14 mouse cellular contexts compared by ENCODE assay signal in the genomic region with DNA sequence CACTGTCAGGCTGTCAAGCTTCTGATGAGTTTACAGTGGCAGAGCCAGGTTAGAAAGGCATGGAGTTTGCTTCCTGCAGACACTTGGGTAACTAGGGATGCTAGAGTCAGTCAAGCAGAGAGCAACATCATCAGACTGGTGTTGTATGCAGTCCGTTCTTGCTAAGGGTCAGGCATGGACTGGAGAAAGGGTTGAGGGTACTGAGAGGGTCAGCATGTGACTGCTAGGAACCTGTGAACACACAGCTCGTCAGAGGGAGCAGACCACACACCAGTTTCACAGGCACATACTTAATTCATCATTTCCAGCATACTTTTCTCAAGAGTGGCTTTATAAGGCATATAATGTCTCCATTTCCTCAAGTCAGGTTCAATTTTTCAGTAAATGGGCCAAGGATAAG. TPM values are rescaled to one million over a fixed set of nuclear protein-coding genes. Genes with fewer than 3 reads are reported as not detected.
DNase-seq lines count a peak whose midpoint lies in the region; ATAC-seq lines count a peak whose summit lies in the region.
"Had no signal": no experiment of that assay in that cellular context is flagged by ENCODE, and none has a peak within 500 bp of the region (broad histone marks: within the 10 kb centered on the region; RNA-seq: fewer than 3 reads in every experiment).

No protein-coding gene starts in this region.

- H3K4me3 ChIP-seq in embryonic facial prominence, embryonic 10.5 days = peak overlapping the region; percentile 37; the same call in 1 of the 2 replicates
- H3K4me3 ChIP-seq in embryonic facial prominence, embryonic 14.5 days (ENCODE audit: low read depth, low read length) = no peak overlapping the region
- H3K4me3 ChIP-seq in hindbrain, embryonic 10.5 days = 0 out of 2 replicates have a peak overlapping the region, but pooled peaks have one; percentile 32
- no peak overlapping the region for H3K4me3 ChIP-seq in midbrain, embryonic 13.5 days (replicated peaks)
- H3K4me3 ChIP-seq: megakaryocyte, embryonic 14.5 days had no signal

- ATAC-seq in embryonic facial prominence, embryonic 14.5 days (ENCODE audit: low read depth) = no peak
- peak; percentile 57 for ATAC-seq in midbrain, embryonic 13.5 days

- no peaks in the 10 kb centered on the region for H3K36me3 ChIP-seq in embryonic facial prominence, embryonic 10.5 days (replicated peaks)
- H3K36me3 ChIP-seq in embryonic facial prominence, embryonic 14.5 days (ENCODE audit: control insufficient read depth, insufficient read depth, low read length) = no peaks in the 10 kb centered on the region
- H3K36me3 ChIP-seq in hindbrain, embryonic 10.5 days = no peaks in the 10 kb centered on the region
- H3K36me3 ChIP-seq in midbrain, embryonic 13.5 days = no peaks in the 10 kb centered on the region

- no peak overlapping the region for H3K27ac ChIP-seq in embryonic facial prominence, embryonic 10.5 days (replicated peaks)
- no peak overlapping the region for H3K27ac ChIP-seq in embryonic facial prominence, embryonic 14.5 days (replicated peaks; ENCODE audit: low read depth, low read length)
- H3K27ac ChIP-seq in hindbrain, embryonic 10.5 days = peak overlapping the region; percentile 77
- no peak overlapping the region for H3K27ac ChIP-seq in midbrain, embryonic 13.5 days

- peak overlapping the region; percentile 38 for H3K4me2 ChIP-seq in embryonic facial prominence, embryonic 14.5 days (ENCODE audit: low read depth, low read length)
- H3K4me2 ChIP-seq in midbrain, embryonic 13.5 days (replicated peaks) = no peak overlapping the region
- H3K4me2 ChIP-seq: liver, embryonic 11.5 days had no signal

- H3K4me1 ChIP-seq in embryonic facial prominence, embryonic 10.5 days = peaks cover 20% of the 10 kb centered on the region
- H3K4me1 ChIP-seq in embryonic facial prominence, embryonic 14.5 days (ENCODE audit: control insufficient read depth, insufficient read depth, low read length) = no peaks in the 10 kb centered on the region
- H3K4me1 ChIP-seq in hindbrain, embryonic 10.5 days (replicated peaks) = peaks cover 21% of the 10 kb centered on the region
- H3K4me1 ChIP-seq in midbrain, embryonic 13.5 days (replicated peaks) = peaks cover 20% of the 10 kb centered on the region
- H3K4me1 ChIP-seq: megakaryocyte, embryonic 14.5 days had no signal

- 41% methylated on average over 2 of the region's 2 CpGs for WGBS in embryonic facial prominence, embryonic 10.5 days
- 36% methylated on average over 2 of the region's 2 CpGs for WGBS in embryonic facial prominence, embryonic 14.5 days
- WGBS in hindbrain, embryonic 10.5 days = 31% methylated on average over 2 of the region's 2 CpGs
- 32% methylated on average over 2 of the region's 2 CpGs for WGBS in midbrain, embryonic 13.5 days

- DNase-seq in embryonic facial prominence, embryonic 10.5 days (ENCODE audit: low spot score) = no peak
- DNase-seq in embryonic facial prominence, embryonic 14.5 days (ENCODE audit: low spot score) = no peak
- no peak for DNase-seq in hindbrain, embryonic 10.5 days (ENCODE audit: low spot score)
- DNase-seq in heart, postnatal 4 days = no peak
- no peak for DNase-seq in adipocyte (ENCODE audit: low spot score)
- no peak for DNase-seq in layer of hippocampus, postnatal 36 days
- no peak for DNase-seq in kidney, postnatal 36 days
- DNase-seq: cerebellum, adult 9-11 months; heart, adult 18-20 months; right cerebral cortex, postnatal 14 days had no signal

- H3K27me3 ChIP-seq in embryonic facial prominence, embryonic 10.5 days (replicated peaks; ENCODE audit: low read depth, poor library complexity, severe bottlenecking) = no peaks in the 10 kb centered on the region; the same call in 1 of the 2 replicates
- no peaks in the 10 kb centered on the region for H3K27me3 ChIP-seq in embryonic facial prominence, embryonic 14.5 days (replicated peaks; ENCODE audit: control insufficient read depth, insufficient read depth, low read length)
- no peaks in the 10 kb centered on the region for H3K27me3 ChIP-seq in hindbrain, embryonic 10.5 days (ENCODE audit: insufficient read depth, poor library complexity, severe bottlenecking)
- no peaks in the 10 kb centered on the region for H3K27me3 ChIP-seq in midbrain, embryonic 13.5 days
- H3K27me3 ChIP-seq: megakaryocyte, embryonic 14.5 days had no signal

- no peak overlapping the region for H3K9ac ChIP-seq in embryonic facial prominence, embryonic 14.5 days (ENCODE audit: low read depth, low read length)
- H3K9ac ChIP-seq in midbrain, embryonic 13.5 days (replicated peaks) = no peak overlapping the region

- no peaks in the 10 kb centered on the region for H3K9me3 ChIP-seq in embryonic facial prominence, embryonic 10.5 days
- H3K9me3 ChIP-seq in embryonic facial prominence, embryonic 14.5 days (ENCODE audit: control insufficient read depth, low read length) = no peaks in the 10 kb centered on the region
- H3K9me3 ChIP-seq in hindbrain, embryonic 10.5 days = no peaks in the 10 kb centered on the region
- no peaks in the 10 kb centered on the region for H3K9me3 ChIP-seq in midbrain, embryonic 13.5 days

RNA-seq across cellular contexts. Expression of a gene that starts 53.6 kb away (rescaled TPM):
- polyA plus RNA-seq in embryonic facial prominence, embryonic 10.5 days (2016; fragmentation: Nextera tagmentation; extraction: Ambion mirVana) = 1.1 and 1.6 TPM in 2 replicates
- 1.3 and 1.6 TPM in 2 replicates for polyA plus RNA-seq in embryonic facial prominence, embryonic 14.5 days (2014; fragmentation: Nextera tagmentation; extraction: Ambion mirVana)
- 2.0 and 2.2 TPM in 2 replicates for polyA plus RNA-seq in hindbrain, embryonic 10.5 days (2016; fragmentation: Nextera tagmentation; extraction: Ambion mirVana)
- polyA plus RNA-seq in midbrain, embryonic 13.5 days (2015; fragmentation: Nextera tagmentation; extraction: Ambion mirVana) = 1.5 and 1.6 TPM in 2 replicates
- total RNA-seq in heart, postnatal 4 days (2021) = under 1 TPM; 0.41 TPM
- 100 to 1,000 TPM; 284 to 289 TPM for total RNA-seq in layer of hippocampus, postnatal 36 days (2021)
- total RNA-seq: neutrophil, adult 5-6 weeks had no signal

Comparison
In these comparisons a context has a peak if more than half of its experiments do, and no peak if none do; other contexts are left out.
1. H3K4me3 ChIP-seq: peak in embryonic facial prominence, embryonic 10.5 days (single experiment) and hindbrain, embryonic 10.5 days (single experiment); none in embryonic facial prominence, embryonic 14.5 days (single experiment) and midbrain, embryonic 13.5 days (single experiment).